Mouse (Mus musculus): Measurements from ENCODE around the gene Sec14l2. TPM values are rescaled to one million over a fixed set of nuclear protein-coding genes. Genes with fewer than 3 reads are reported as not detected.
A peak's percentile ranks its signal among the peaks of the same experiment; 100 is the strongest.

The Sec14l2 gene
- polyA plus RNA-seq, 2 experiments, result 1.7 to 5.1 TPM

DNA sequence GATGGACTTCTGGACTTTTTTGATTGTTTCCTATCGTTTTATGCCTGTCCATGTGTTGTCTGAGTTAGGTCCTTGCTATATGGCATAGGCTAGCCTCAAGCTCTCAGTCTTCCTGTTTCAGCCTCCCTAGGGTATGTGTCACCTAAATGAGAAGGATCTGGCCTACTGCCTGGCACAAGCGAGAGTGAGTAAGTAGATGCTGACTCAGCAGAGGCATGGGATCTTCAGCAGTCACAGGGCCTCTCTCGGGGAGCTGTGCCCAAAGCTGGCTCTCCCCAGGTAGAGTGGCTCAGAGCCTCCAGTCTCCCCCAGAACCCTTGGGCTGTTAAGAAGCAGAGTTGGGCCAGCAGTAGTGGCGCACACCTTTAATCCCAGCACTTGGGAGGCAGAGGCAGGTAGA, 19.1 kb upstream of the Sec14l2 start:
- no peak overlapping the region for H3K4me3 ChIP-seq (replicated peaks; ENCODE audit: low read length)
- DNase-seq (ENCODE audit: low spot score) (no peak), ATAC-seq (ENCODE audit: low FRiP score, low read depth) (no peak)
- H3K4me2 ChIP-seq (replicated peaks; ENCODE audit: low read depth, low read length, severe bottlenecking), result no peak overlapping the region
- H3K9me3 ChIP-seq (ENCODE audit: control insufficient read depth, low read length), result no peaks in the 10 kb centered on the region
- no peaks in the 10 kb centered on the region for H3K4me1 ChIP-seq (ENCODE audit: control insufficient read depth, insufficient read depth, low read length)
- H3K27ac ChIP-seq (replicated peaks; ENCODE audit: low read depth, low read length), result no peak overlapping the region
- no peak overlapping the region for H3K9ac ChIP-seq (ENCODE audit: low read depth, low read length, severe bottlenecking)
- peaks cover 80% of the 10 kb centered on the region for H3K36me3 ChIP-seq (ENCODE audit: control insufficient read depth, insufficient read depth, low read length)
- WGBS, result 85% methylated on average over 4 of the region's 4 CpGs
- H3K27me3 ChIP-seq (ENCODE audit: control insufficient read depth, insufficient read depth, low read length), result no peaks in the 10 kb centered on the region
- no peak for TF ChIP-seq POLR2A (IDR thresholded peaks at IDR 0.05; ENCODE audit: borderline replicate concordance, extremely low read depth, insufficient read depth, insufficient read length)

DNA sequence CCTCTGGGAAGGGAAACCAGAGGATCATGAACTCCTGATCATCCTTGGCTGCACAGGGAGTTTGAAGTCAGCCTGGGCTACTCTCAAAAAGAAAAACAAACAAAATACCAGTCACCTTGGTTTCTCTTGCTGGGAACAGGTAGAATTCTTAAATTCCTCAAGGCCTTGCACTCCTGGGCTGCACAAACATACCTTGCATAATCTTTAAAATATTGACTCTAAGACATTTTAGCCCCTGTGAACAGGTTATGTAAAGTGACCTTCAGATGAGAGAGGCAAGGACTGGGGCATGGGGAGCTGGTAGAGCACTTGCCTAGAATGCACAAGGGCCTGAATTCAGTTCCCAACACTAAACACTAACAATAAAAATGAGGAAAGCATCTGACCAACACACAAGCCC, 18.3 kb upstream of the Sec14l2 start:
- peaks cover 87% of the 10 kb centered on the region for H3K36me3 ChIP-seq (ENCODE audit: control insufficient read depth, insufficient read depth, low read length)
- H3K27ac ChIP-seq (replicated peaks; ENCODE audit: low read depth, low read length), result no peak overlapping the region
- ATAC-seq (ENCODE audit: low FRiP score, low read depth) (no peak), DNase-seq (ENCODE audit: low spot score) (no peak)
- H3K4me1 ChIP-seq (ENCODE audit: control insufficient read depth, insufficient read depth, low read length), result peaks cover under 1% of the 10 kb centered on the region; the same call in 1 of the 2 replicates
- no peaks in the 10 kb centered on the region for H3K9me3 ChIP-seq (ENCODE audit: control insufficient read depth, low read length)
- H3K27me3 ChIP-seq (ENCODE audit: control insufficient read depth, insufficient read depth, low read length), result no peaks in the 10 kb centered on the region
- H3K4me3 ChIP-seq (replicated peaks; ENCODE audit: low read length), result no peak overlapping the region
- H3K4me2 ChIP-seq (replicated peaks; ENCODE audit: low read depth, low read length, severe bottlenecking), result no peak overlapping the region
- no peak for TF ChIP-seq POLR2A (IDR thresholded peaks at IDR 0.05; ENCODE audit: borderline replicate concordance, extremely low read depth, insufficient read depth, insufficient read length)
- H3K9ac ChIP-seq (ENCODE audit: low read depth, low read length, severe bottlenecking), result no peak overlapping the region

DNA sequence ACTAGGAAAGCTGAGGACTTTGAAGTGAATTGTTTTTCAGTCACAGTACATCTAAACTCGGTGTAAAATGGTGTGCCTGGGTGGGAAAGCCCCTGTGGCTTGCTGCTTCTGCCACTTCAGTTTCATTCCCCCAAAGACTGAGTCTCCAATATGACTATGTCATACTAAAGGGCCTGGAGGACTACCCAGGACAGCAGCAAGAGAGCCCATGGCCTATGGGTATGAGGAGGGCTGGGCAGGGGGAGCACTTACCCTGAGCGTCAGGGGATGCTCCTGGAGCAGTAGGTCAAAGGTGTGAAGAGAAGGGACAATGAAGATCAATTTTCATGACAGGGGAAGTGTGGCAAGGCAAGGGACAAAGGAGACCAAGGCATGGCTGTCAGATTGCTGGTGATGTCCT, 15.7 kb upstream of the Sec14l2 start:
- H3K27me3 ChIP-seq (ENCODE audit: control insufficient read depth, insufficient read depth, low read length), result no peaks in the 10 kb centered on the region
- peaks cover 10% of the 10 kb centered on the region for H3K4me1 ChIP-seq (ENCODE audit: control insufficient read depth, insufficient read depth, low read length)
- H3K9ac ChIP-seq (ENCODE audit: low read depth, low read length, severe bottlenecking), result no peak overlapping the region
- no peak overlapping the region for H3K4me3 ChIP-seq (replicated peaks; ENCODE audit: low read length)
- H3K4me2 ChIP-seq (replicated peaks; ENCODE audit: low read depth, low read length, severe bottlenecking), result no peak overlapping the region
- DNase-seq (ENCODE audit: low spot score) (no peak), ATAC-seq (ENCODE audit: low FRiP score, low read depth) (no peak)
- 62% methylated on average over 2 of the region's 2 CpGs for WGBS
- H3K36me3 ChIP-seq (ENCODE audit: control insufficient read depth, insufficient read depth, low read length), result peaks cover 73% of the 10 kb centered on the region
- no peak overlapping the region for H3K27ac ChIP-seq (replicated peaks; ENCODE audit: low read depth, low read length)
- no peaks in the 10 kb centered on the region for H3K9me3 ChIP-seq (ENCODE audit: control insufficient read depth, low read length)
- TF ChIP-seq POLR2A (IDR thresholded peaks at IDR 0.05; ENCODE audit: borderline replicate concordance, extremely low read depth, insufficient read depth, insufficient read length), result no peak

DNA sequence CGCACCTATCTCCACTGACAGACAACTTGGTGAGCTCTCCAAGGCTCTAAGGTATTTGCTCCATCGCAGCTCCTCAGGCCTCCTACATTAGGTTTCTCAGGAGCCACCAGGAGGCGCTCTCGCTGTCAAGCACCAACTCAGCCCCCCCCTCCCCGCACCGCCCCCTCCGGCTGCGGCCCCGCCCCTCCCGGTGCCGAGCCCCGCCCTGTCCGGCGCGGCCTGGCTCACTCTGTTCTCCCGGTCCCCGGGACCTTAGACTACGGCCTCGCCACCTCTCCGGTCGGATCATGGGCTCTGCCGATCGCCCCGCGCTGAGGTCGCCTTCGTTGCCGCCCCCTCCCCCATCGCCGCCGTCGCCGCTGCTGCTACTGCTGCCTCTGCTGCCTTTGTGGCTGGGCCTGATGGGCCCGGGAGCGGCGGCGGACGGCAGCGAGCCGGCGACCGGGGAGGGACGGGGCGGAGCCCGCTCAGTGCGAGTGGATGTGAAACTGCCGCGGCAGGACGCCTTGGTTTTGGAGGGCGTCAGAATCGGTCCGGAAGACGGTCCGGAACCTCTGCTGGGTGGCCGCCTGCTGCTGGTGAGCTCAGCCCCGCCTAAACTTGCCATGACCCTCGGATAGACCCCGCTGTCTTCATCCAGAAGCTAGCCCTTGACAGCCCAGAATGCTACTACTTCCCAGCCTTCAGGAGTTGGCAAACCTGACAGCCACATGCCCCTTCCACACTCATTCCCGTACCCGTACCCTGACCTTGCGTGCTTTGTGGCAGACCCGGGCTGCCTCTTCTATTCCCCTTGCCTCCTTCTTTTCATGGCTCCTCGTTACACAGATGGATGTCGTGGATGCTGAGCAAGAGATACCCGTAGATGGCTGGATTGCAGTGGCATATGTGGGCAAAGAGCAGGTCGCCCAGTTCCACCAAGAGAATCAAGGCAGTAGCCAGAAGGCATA, 12.0 kb upstream of the Sec14l2 start, which contains the start of gene Rnf215:
Gene Rnf215 (plus strand): TSS at position 217 of the 950 bp plus-strand sequence.
- peak; percentile 93 for ATAC-seq (ENCODE audit: low FRiP score, low read depth)
- 3% methylated on average over 47 of the region's 66 CpGs for WGBS
- peak within 1 kb of the TSS; percentile 79 for H3K27ac ChIP-seq (replicated peaks; ENCODE audit: low read depth, low read length)
- peak within 1 kb of the TSS; percentile 95 for H3K9ac ChIP-seq (ENCODE audit: low read depth, low read length, severe bottlenecking)
- peak within 1 kb of the TSS; percentile 83 for H3K4me3 ChIP-seq (replicated peaks; ENCODE audit: low read length)
- peaks cover 10% of the 10 kb centered on the region for H3K4me1 ChIP-seq (ENCODE audit: control insufficient read depth, insufficient read depth, low read length)
- no peaks in the 10 kb centered on the region for H3K9me3 ChIP-seq (ENCODE audit: control insufficient read depth, low read length)
- no peaks in the 10 kb centered on the region for H3K27me3 ChIP-seq (ENCODE audit: control insufficient read depth, insufficient read depth, low read length)
- peak; percentile 92 for DNase-seq (ENCODE audit: low spot score)
- H3K36me3 ChIP-seq (ENCODE audit: control insufficient read depth, insufficient read depth, low read length), result peaks cover 37% of the 10 kb centered on the region
- 0 out of 2 replicates have a peak, but pooled peaks have one; percentile 49 for TF ChIP-seq POLR2A (IDR thresholded peaks at IDR 0.05; ENCODE audit: borderline replicate concordance, extremely low read depth, insufficient read depth, insufficient read length)
- H3K4me2 ChIP-seq (replicated peaks; ENCODE audit: low read depth, low read length, severe bottlenecking), result peak within 1 kb of the TSS; percentile 78

DNA sequence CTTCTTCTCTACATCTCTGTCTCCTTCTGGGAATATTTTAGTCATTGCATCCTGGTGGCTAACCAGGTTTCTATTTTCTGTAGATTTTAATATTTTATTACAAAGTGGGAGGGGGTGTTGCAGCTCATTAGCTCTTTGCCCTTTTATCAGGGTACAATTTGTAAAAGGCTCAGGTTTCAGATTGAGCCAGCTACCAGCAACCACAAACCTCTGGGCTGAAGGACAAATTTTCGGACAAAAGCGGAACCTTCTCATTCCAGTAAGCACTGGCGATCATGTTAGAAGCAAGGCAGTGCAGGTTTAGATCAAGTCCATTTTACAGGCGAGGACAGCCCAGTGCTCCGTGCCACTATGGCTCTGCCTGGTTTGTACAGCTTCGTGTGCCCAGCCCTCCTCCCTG, 11.2 kb upstream of the Sec14l2 start:
- no peak for DNase-seq (ENCODE audit: low spot score)
- 55% methylated on average over 6 of the region's 6 CpGs for WGBS
- Histone ChIP-seq H3K36me3 (ENCODE audit: control insufficient read depth, insufficient read depth, low read length) (peaks cover 28% of the 10 kb centered on the region), H3K4me2 (replicated peaks; ENCODE audit: low read depth, low read length, severe bottlenecking) (no peak overlapping the region; the same call in 1 of the 2 replicates), H3K27me3 (ENCODE audit: control insufficient read depth, insufficient read depth, low read length) (no peaks in the 10 kb centered on the region), H3K9ac (ENCODE audit: low read depth, low read length, severe bottlenecking) (0 out of 2 replicates have a peak overlapping the region, but pooled peaks have one; percentile 9), H3K4me1 (ENCODE audit: control insufficient read depth, insufficient read depth, low read length) (peaks cover 10% of the 10 kb centered on the region), H3K4me3 (replicated peaks; ENCODE audit: low read length) (no peak overlapping the region), H3K9me3 (ENCODE audit: control insufficient read depth, low read length) (no peaks in the 10 kb centered on the region), H3K27ac (replicated peaks; ENCODE audit: low read depth, low read length) (no peak overlapping the region)
- peak; percentile 1; the same call in 1 of the 2 replicates for ATAC-seq (ENCODE audit: low FRiP score, low read depth)
- no peak for TF ChIP-seq POLR2A (IDR thresholded peaks at IDR 0.05; ENCODE audit: borderline replicate concordance, extremely low read depth, insufficient read depth, insufficient read length)

Measured in limb, embryonic 14.5 days (tissue).